Mouse (Mus musculus): Measurements from ENCODE around the gene Prr19. TPM values are rescaled to one million over a fixed set of nuclear protein-coding genes. Genes with fewer than 3 reads are reported as not detected.

Prr19 gene
- polyA plus RNA-seq (2014; fragmentation: Illumina TruSeq; extraction: RNeasy Lipid Tissue Mini Kit (QIAGEN cat#74804); ENCODE audit: low read depth, low replicate concordance): not detected

DNA sequence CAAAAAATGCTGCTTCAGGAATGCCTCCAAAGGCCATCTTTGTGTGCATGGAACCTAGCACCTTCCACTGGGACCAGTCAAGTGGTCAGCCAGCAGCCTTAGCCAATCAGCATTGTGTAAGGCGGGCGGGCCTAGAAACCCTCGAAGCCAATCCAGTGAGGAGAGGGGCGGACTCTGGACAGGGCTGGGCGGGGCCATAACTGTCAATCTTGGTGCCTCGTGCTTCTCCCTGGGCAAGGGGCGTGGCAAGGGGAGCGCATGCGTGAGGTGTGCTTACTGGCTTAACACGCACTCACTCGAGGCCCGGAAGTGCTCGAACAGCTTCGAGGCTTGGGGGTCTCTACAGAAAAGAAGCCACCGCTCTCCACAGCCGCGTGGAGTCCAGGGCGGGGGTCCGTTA is at the start of gene Prr19:
TSS of gene Prr19 (plus strand) at position 349 of the 400 bp plus-strand sequence.

DNA sequence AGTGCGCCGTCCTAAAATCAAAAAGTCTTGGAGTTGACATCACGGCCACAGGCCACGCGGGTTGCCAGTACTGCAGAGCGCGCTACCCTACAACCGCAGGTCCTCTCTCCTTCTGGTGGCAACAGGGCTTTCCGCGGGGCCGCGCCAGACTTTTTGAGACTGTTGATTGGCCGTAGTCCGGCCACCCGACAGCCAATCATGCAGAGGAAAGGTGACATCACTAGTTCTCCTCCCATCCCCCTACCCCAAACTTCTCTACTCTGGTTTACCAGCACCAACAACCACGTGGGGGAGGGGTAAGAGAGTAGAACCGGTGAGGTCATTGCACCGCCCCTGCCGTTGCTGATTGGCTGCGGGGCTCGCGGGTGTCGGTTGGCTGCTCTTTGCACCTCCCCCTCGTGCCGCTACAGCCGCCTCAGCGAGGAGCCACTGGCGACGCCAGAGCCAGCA is 33.9 kb upstream of the Prr19 start, which contains the start of gene Cic:
TSS of gene Cic (plus strand) at position 404 of the 450 bp plus-strand sequence.

DNA sequence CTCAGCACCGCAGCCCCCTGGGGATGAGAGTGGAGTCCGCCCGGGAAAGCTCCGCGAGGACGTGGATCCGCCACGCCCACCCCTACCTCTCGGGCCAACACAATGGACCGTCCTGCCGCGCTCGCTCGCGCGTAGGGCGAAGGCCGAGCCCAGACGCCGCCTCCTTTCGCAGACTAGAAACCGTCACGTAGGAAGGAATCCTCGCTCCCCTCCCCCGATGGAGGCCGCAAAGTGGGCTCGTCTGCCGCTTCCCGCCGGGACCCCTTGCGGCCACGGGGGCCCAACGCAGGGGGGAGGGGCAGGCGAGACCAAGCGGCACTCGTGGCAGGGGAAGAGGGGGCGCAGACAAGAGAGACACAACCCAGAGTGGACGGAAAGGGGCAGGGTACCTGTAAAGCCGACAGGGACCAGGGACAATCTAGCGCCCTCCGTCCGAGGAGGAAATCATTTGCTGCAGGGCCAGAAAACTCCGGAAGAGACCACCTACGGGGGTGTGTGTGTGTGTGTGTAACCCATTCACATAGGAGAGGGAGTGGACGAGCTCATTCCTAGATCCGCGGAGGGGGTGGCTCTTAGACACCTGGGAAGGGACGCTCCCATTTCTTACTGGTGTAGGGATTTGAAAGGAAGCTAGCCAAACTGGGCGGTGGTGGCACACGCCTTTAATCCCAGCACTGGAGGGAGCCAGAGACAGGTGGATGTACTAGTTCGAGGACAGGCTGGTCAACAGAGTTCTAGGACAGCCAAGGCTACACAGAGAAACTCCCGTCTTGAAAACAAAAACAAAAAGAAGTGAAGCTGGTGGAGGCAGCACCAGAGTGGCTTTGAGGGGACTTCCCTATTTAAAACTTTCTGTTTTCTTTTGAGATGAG is 3.5 kb upstream of the Prr19 start, which contains the start of gene Pafah1b3:
TSS of gene Pafah1b3 (minus strand) at position 533 of the 872 bp plus-strand sequence.

DNA sequence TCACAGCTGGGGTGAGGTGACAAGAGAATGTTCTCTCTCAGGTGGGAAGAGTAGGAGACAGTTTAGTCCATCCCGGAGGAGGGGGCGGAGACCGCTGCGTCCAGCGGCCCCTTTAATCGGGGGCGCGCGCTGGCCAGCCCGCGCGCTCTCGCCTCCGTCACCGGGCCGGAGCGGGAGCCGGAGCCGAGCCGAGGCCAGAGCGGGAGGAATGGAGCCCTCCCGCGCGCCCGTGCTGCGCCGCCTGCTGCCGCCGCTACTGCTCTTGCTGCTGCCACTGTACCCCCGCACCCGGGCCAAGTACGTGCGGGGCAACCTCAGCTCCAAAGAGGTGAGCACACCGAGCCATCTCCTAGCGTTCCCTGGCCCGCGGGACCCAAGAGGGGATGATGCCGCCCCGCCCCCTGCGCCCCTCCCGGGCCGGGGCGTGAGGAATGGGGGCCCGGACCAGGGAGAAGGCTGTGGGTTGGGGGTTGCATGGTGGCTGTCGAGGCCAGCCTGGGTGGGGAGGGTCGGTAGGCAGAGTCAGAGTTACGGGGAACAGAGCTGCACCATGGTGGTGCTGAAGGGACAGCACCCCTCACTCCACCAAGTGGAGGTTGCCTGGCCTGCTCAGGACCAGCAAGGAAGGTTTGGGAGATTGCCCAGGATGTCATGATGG is 4.9 kb downstream of the Prr19 start, which contains the start of gene Tmem145:
TSS of gene Tmem145 (plus strand) at position 151 of the 658 bp plus-strand sequence.

DNA sequence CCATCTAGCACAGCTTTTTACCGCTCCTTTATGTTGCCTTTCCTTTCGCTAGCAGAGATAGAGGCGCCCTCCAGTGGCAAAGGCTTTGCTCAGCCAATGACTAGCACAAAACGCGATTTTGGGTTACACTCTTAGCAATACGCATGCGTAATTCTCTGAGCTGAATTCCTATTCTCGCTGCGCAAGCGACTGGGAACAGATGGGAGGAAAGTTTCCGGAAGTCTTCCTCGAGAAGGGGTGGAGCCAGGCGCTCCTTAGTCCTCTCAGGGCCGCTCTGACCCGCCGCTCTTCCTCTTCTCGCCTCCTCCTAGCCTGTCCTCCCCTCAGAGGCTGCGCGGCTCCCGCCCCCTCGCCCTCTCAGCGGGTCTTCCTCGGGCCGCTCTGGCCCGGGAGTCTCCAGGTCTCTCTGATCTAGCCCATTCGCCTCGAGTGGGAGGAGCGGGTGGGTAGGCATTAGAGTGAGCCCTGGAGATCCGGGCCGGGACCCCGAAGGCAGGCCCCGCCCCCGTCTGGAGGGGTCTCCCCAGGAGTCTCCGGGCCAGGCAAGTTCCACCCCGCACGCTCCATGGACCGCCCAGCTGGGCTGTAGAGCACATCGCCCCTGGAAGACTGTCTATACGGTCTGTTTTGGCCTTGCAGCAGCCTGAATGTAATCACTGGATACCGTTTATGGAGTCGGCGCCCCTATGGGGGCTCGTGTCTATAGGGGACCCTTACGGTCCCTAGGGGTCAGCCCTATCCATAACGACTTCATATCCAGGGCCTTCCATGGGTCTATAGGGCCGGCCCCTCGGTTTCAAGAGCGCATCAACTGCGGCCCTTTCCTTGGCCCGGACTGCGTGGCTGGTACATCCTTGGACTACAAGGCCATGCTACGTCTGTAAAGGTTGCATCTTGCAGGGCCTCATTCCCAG is 15.6 kb downstream of the Prr19 start, which contains the start of gene Megf8:
TSS of gene Megf8 (plus strand) at position 633 of the 914 bp plus-strand sequence.

Other genes starting within 250 kb of the Prr19 start
- gene Grik5, start 229.1 kb upstream of the Prr19 start, polyA plus RNA-seq (2014; fragmentation: Illumina TruSeq; extraction: RNeasy Lipid Tissue Mini Kit (QIAGEN cat#74804); ENCODE audit: low read depth, low replicate concordance): not detected
- gene Zfp574, start 228.8 kb upstream of the Prr19 start, polyA plus RNA-seq (2014; fragmentation: Illumina TruSeq; extraction: RNeasy Lipid Tissue Mini Kit (QIAGEN cat#74804); ENCODE audit: low read depth, low replicate concordance): 0.61 TPM
- gene Pou2f2, start 121.7 kb upstream of the Prr19 start, polyA plus RNA-seq (2014; fragmentation: Illumina TruSeq; extraction: RNeasy Lipid Tissue Mini Kit (QIAGEN cat#74804); ENCODE audit: low read depth, low replicate concordance): 0.20 TPM
- gene Dedd2, start 80.8 kb upstream of the Prr19 start, polyA plus RNA-seq (2014; fragmentation: Illumina TruSeq; extraction: RNeasy Lipid Tissue Mini Kit (QIAGEN cat#74804); ENCODE audit: low read depth, low replicate concordance): 0.69 TPM
- 0.69 TPM for gene Zfp526, start 80.0 kb upstream of the Prr19 start, polyA plus RNA-seq (2014; fragmentation: Illumina TruSeq; extraction: RNeasy Lipid Tissue Mini Kit (QIAGEN cat#74804); ENCODE audit: low read depth, low replicate concordance)
- 7.7 TPM for gene Gsk3a, start 63.6 kb upstream of the Prr19 start, polyA plus RNA-seq (2014; fragmentation: Illumina TruSeq; extraction: RNeasy Lipid Tissue Mini Kit (QIAGEN cat#74804); ENCODE audit: low read depth, low replicate concordance)
- gene Erf, start 50.6 kb upstream of the Prr19 start, polyA plus RNA-seq (2014; fragmentation: Illumina TruSeq; extraction: RNeasy Lipid Tissue Mini Kit (QIAGEN cat#74804); ENCODE audit: low read depth, low replicate concordance): 1.3 TPM
- gene Cic, start 33.7 kb upstream of the Prr19 start, polyA plus RNA-seq (2014; fragmentation: Illumina TruSeq; extraction: RNeasy Lipid Tissue Mini Kit (QIAGEN cat#74804); ENCODE audit: low read depth, low replicate concordance): 4.7 TPM
- gene Pafah1b3, start 3.4 kb upstream of the Prr19 start, polyA plus RNA-seq (2014; fragmentation: Illumina TruSeq; extraction: RNeasy Lipid Tissue Mini Kit (QIAGEN cat#74804); ENCODE audit: low read depth, low replicate concordance): 0.81 TPM
- not detected for gene Tmem145, start 4.7 kb downstream of the Prr19 start, polyA plus RNA-seq (2014; fragmentation: Illumina TruSeq; extraction: RNeasy Lipid Tissue Mini Kit (QIAGEN cat#74804); ENCODE audit: low read depth, low replicate concordance)
- 1.0 TPM for gene Megf8, start 15.8 kb downstream of the Prr19 start, polyA plus RNA-seq (2014; fragmentation: Illumina TruSeq; extraction: RNeasy Lipid Tissue Mini Kit (QIAGEN cat#74804); ENCODE audit: low read depth, low replicate concordance)
- not detected for gene Cnfn, start 68.3 kb downstream of the Prr19 start, polyA plus RNA-seq (2014; fragmentation: Illumina TruSeq; extraction: RNeasy Lipid Tissue Mini Kit (QIAGEN cat#74804); ENCODE audit: low read depth, low replicate concordance)
- gene Lipe, start 97.3 kb downstream of the Prr19 start, polyA plus RNA-seq (2014; fragmentation: Illumina TruSeq; extraction: RNeasy Lipid Tissue Mini Kit (QIAGEN cat#74804); ENCODE audit: low read depth, low replicate concordance): 0.49 TPM
- not detected for gene Cxcl17, start 111.5 kb downstream of the Prr19 start, polyA plus RNA-seq (2014; fragmentation: Illumina TruSeq; extraction: RNeasy Lipid Tissue Mini Kit (QIAGEN cat#74804); ENCODE audit: low read depth, low replicate concordance)
- 89.5 TPM for gene Ceacam1, start 176.2 kb downstream of the Prr19 start, polyA plus RNA-seq (2014; fragmentation: Illumina TruSeq; extraction: RNeasy Lipid Tissue Mini Kit (QIAGEN cat#74804); ENCODE audit: low read depth, low replicate concordance)
- 199 TPM for gene Ceacam2, start 238.4 kb downstream of the Prr19 start, polyA plus RNA-seq (2014; fragmentation: Illumina TruSeq; extraction: RNeasy Lipid Tissue Mini Kit (QIAGEN cat#74804); ENCODE audit: low read depth, low replicate concordance)